Mouse (Mus musculus) heart, embryonic 10.5 days (tissue): ENCODE data around the gene A630089N07Rik. TPM values are rescaled to one million over a fixed set of nuclear protein-coding genes. Genes with fewer than 3 reads are reported as not detected.
"Not testable (repeated sequence)": the region's sequence is repeated elsewhere in the genome, so short reads cannot be mapped to it uniquely, and the experiment has no call there.

ENCODE experiments used
- DNase-seq: peaks from one replicate; pipeline ENCODE4 v3.0.0-alpha.2; 2017; ENCODE audit warnings: low spot score
- H3K27ac ChIP-seq: fragments of 300-500 bp; sonication (generic); 2 replicates; pipeline ENCODE4 v1.5.1; 2016; ENCODE audit warnings: mild to moderate bottlenecking
- H3K27me3 ChIP-seq: fragments of 300-500 bp; sonication (generic); 2 replicates; pipeline ENCODE4 v1.6.1; 2016; ENCODE audit warnings: mild to moderate bottlenecking; ENCODE audit not compliant: poor library complexity, insufficient read depth, severe bottlenecking
- H3K36me3 ChIP-seq: fragments of 300-500 bp; sonication (generic); 2 replicates; pipeline ENCODE4 v1.6.1; 2016; ENCODE audit warnings: mild to moderate bottlenecking, moderate library complexity
- H3K4me1 ChIP-seq: fragments of 300-500 bp; sonication (generic); 2 replicates; pipeline ENCODE4 v1.6.1; 2016; ENCODE audit warnings: mild to moderate bottlenecking
- H3K4me3 ChIP-seq: fragments of 300-500 bp; sonication (generic); 2 replicates; pipeline ENCODE4 v1.5.1; 2016; ENCODE audit warnings: mild to moderate bottlenecking, moderate library complexity
- H3K9me3 ChIP-seq: fragments of 300-500 bp; sonication (generic); 2 replicates; pipeline ENCODE4 v1.6.1; 2016; ENCODE audit warnings: mild to moderate bottlenecking, moderate library complexity
- WGBS: fragments of 180-500 bp; shearing (Covaris S2); methylation state at CpG from one replicate; pipeline ENCODE4 v1.1.7; 2016; 5-methylcytosine and 5-hydroxymethylcytosine counted together
- polyA plus RNA-seq: library from polyadenylated mRNA; unstranded; fragments of >200 nt; fragmentation: Nextera tagmentation; extraction: Ambion mirVana; gene quantifications from 2 replicates; pipeline ENCODE4 v1.2.1, GENCODE M21; 2016

A630089N07Rik gene
- polyA plus RNA-seq = 20.2 and 25.5 TPM in 2 replicates

GRCm38 (mm10) chr16:98081889-98082818 lies at the start of gene A630089N07Rik:
Gene A630089N07Rik (minus strand): TSS chr16:98082450.
- H3K27me3 ChIP-seq, H3K36me3 ChIP-seq, H3K9me3 ChIP-seq, H3K4me1 ChIP-seq: not testable (repeated sequence)
- under 1% methylated on average over 25 of the region's 25 CpGs for WGBS
- H3K4me3 ChIP-seq = peak within 1 kb of the TSS; percentile 78
- DNase-seq = peak; percentile 96
- peak within 1 kb of the TSS; percentile 87 for H3K27ac ChIP-seq

DNA sequence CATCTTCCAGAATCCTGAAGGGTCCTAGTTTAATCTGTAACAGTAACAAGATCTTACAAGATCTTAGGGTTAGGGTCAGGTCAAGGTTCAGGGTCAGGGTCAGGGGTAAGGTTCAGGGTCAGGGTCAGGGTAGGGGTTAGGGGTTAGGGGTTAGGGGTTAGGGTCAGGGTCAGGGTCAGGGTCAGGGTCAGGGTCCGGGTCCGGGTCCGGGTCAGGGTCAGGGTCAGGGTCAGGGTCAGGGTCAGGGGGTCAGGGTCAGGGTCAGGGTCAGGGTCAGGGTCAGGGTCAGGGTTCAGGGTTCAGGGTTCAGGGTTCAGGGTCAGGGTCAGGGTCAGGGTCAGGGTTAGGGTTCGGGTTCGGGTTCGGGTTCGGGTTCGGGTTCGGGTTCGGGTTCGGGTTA lies 24.9 kb upstream of the A630089N07Rik start:
- 95% methylated on average over 11 of the region's 11 CpGs for WGBS
- no peaks in the 10 kb centered on the region for H3K4me1 ChIP-seq
- peaks cover 4% of the 10 kb centered on the region; the same call in 1 of the 2 replicates for H3K9me3 ChIP-seq
- DNase-seq = peak; percentile 73
- H3K27me3 ChIP-seq = no peaks in the 10 kb centered on the region
- no peaks in the 10 kb centered on the region for H3K36me3 ChIP-seq
- H3K4me3 ChIP-seq = no peak overlapping the region
- H3K27ac ChIP-seq = no peak overlapping the region

- H3K4me1 ChIP-seq, H3K9me3 ChIP-seq, H3K27me3 ChIP-seq, H3K36me3 ChIP-seq: not testable (repeated sequence)
- peak overlapping the region; percentile 87 for H3K27ac ChIP-seq
- 2% methylated on average over 9 of the region's 9 CpGs for WGBS
- DNase-seq = peak; percentile 70
- peak overlapping the region; percentile 78 for H3K4me3 ChIP-seq
These were observed 731 bp downstream of the A630089N07Rik start for GRCm38 (mm10) chr16:98081550-98081888.

DNA sequence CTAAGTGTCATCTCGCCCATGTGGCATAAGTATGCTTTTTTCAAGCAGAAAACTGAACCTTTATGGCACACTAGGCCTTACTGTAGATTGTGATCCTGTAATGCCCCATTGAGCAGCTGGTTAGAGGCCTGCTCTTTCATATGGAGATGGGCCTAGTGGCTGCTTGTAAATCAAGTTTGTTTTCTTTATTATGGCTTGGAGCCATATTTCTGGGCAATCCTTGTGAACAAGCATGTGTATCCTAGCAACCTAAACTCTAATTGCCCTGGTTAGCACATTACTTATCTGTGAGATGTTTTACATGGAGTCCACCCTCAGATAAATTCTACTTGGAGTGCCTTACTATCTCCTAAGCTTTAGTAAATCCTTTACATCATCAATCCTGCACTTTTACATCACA lies 1.1 kb downstream of the A630089N07Rik start:
- not testable (repeated sequence) for H3K36me3 ChIP-seq, DNase-seq, H3K27ac ChIP-seq, H3K9me3 ChIP-seq, H3K27me3 ChIP-seq, H3K4me1 ChIP-seq
- peak overlapping the region; percentile 78 for H3K4me3 ChIP-seq
- WGBS = 69% methylated on average over 1 of the region's 1 CpGs

- WGBS = 90% methylated on average over 3 of the region's 3 CpGs
- H3K27me3 ChIP-seq, H3K4me1 ChIP-seq, DNase-seq, H3K4me3 ChIP-seq, H3K9me3 ChIP-seq, H3K27ac ChIP-seq: not testable (repeated sequence)
- H3K36me3 ChIP-seq = peaks cover 20% of the 10 kb centered on the region
These were observed 2.9 kb downstream of the A630089N07Rik start for GRCm38 (mm10) chr16:98079382-98079781.

GRCm38 (mm10) chr16:98041676-98042075 lies 40.6 kb downstream of the A630089N07Rik start:
- DNase-seq = no peak
- H3K4me3 ChIP-seq = no peak overlapping the region
- no peaks in the 10 kb centered on the region for H3K27me3 ChIP-seq
- 67% methylated on average over 2 of the region's 2 CpGs for WGBS
- peaks cover 25% of the 10 kb centered on the region; the same call in 1 of the 2 replicates for H3K36me3 ChIP-seq
- H3K9me3 ChIP-seq = no peaks in the 10 kb centered on the region
- H3K4me1 ChIP-seq = no peaks in the 10 kb centered on the region
- no peak overlapping the region for H3K27ac ChIP-seq

DNA sequence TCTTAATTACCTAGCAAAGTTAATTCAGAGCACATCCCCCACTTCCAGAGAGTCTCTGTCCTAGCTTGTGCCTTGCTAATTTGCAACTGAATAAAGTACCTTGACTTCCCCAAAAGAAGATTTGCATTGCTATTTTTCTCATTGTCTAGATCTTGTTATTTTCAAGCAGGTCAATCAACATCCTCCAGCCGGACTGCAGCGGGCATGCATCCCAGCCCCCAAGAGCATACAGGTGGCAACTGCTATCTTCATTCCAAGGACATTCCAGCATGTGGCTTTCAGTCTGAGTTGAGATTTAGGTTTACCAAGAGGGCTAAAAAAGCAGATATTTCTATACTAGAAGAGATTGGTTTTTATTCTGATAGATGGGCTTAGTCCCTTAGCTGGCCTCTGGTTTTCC lies 47.3 kb downstream of the A630089N07Rik start:
- H3K4me1 ChIP-seq, H3K4me3 ChIP-seq, H3K9me3 ChIP-seq, DNase-seq, H3K27me3 ChIP-seq, H3K27ac ChIP-seq: not testable (repeated sequence)
- peaks cover 22% of the 10 kb centered on the region for H3K36me3 ChIP-seq
- WGBS = 93% methylated on average over 2 of the region's 2 CpGs

DNA sequence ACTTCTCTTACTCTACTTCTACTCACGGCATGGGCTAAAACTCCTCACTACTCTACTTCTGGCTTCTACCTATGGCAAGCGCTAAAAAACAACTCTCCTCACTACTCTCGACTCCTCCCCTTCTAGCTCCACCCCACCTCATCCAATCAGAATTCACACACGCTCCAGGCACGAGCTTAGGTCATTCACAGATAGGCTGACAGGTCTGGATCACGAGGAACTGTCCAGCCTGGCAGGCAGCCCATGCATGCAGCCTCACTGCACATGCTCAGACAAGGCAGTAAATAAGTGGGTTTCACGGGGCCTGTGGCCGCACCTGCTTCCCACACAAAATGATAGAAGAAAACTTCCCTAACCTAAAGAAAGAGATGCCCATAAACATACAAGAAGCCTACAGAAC lies 56.1 kb downstream of the A630089N07Rik start:
- peaks cover 18% of the 10 kb centered on the region for H3K36me3 ChIP-seq
- not testable (repeated sequence) for H3K4me3 ChIP-seq, H3K4me1 ChIP-seq, DNase-seq, H3K27me3 ChIP-seq, H3K27ac ChIP-seq, H3K9me3 ChIP-seq
- 81% methylated on average over 8 of the region's 8 CpGs for WGBS

DNA sequence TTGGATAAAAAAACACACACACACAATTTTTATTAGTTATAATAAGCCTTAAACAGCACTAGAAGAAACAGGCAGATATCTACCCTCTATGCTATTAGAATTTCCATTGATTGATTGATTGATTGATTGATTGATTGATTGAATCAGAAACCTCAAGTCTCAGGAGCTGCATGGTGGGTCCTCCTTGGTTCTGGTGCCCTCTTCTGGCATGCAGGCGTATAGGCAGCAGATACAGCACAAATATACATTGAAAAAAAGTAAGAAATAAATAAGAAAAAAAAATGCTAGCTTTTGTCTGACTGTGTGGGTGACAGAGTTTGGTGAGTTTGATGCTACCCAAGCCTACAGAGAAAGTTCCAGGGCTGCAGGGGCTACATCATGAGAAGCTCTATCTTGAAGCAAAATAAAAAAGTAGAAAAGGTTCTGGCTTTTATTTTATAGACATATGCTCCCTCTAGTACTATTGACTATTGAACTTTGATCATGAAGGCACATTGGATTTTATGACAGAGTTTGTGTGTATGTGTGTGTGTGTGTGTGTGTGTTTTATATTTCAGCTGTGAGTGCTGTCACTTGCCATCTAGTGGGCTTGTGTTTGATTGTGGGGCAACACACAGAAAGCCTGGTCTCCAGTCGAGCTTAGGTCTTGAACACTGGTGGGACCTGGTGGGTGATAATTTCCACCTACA lies 59.4 kb downstream of the A630089N07Rik start:
- peaks cover 10% of the 10 kb centered on the region; the same call in 1 of the 2 replicates for H3K9me3 ChIP-seq
- no peak overlapping the region for H3K4me3 ChIP-seq
- 70% methylated on average over 2 of the region's 2 CpGs for WGBS
- peaks cover 34% of the 10 kb centered on the region for H3K36me3 ChIP-seq
- H3K4me1 ChIP-seq = no peaks in the 10 kb centered on the region
- no peaks in the 10 kb centered on the region for H3K27me3 ChIP-seq
- H3K27ac ChIP-seq = no peak overlapping the region
- no peak for DNase-seq

- H3K4me1 ChIP-seq = no peaks in the 10 kb centered on the region
- H3K27ac ChIP-seq = no peak overlapping the region
- peaks cover 16% of the 10 kb centered on the region; the same call in 1 of the 2 replicates for H3K9me3 ChIP-seq
- DNase-seq = no peak
- peaks cover 41% of the 10 kb centered on the region for H3K36me3 ChIP-seq
- H3K4me3 ChIP-seq = no peak overlapping the region
- 90% methylated on average over 3 of the region's 3 CpGs for WGBS
- no peaks in the 10 kb centered on the region for H3K27me3 ChIP-seq
These were observed 60.2 kb downstream of the A630089N07Rik start for GRCm38 (mm10) chr16:98022081-98022480.

DNA sequence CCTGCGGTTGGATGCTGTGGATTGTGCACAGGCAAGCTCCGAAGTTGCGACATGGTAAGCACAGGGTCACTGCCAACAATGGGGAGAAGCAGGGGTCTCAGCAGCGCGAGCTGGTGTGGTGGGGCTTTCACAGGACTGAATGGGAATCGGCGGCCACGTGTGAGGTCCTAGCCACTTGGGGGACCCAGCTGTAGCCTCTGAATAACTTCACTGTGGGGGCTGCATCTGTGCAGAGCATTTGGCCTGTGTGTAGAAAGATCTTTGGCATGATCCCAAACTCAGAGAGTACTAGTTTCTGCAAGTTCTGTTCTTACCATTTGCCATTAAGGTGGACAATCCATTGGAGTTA lies 84.9 kb downstream of the A630089N07Rik start:
- not testable (repeated sequence) for DNase-seq, H3K9me3 ChIP-seq, H3K27me3 ChIP-seq
- Histone ChIP-seq H3K4me3 (peak overlapping the region; percentile 66), H3K4me1 (peaks cover 16% of the 10 kb centered on the region), H3K27ac (peak overlapping the region; percentile 86), H3K36me3 (peaks cover 18% of the 10 kb centered on the region)
- WGBS = 0% methylated on average over 8 of the region's 8 CpGs

DNA sequence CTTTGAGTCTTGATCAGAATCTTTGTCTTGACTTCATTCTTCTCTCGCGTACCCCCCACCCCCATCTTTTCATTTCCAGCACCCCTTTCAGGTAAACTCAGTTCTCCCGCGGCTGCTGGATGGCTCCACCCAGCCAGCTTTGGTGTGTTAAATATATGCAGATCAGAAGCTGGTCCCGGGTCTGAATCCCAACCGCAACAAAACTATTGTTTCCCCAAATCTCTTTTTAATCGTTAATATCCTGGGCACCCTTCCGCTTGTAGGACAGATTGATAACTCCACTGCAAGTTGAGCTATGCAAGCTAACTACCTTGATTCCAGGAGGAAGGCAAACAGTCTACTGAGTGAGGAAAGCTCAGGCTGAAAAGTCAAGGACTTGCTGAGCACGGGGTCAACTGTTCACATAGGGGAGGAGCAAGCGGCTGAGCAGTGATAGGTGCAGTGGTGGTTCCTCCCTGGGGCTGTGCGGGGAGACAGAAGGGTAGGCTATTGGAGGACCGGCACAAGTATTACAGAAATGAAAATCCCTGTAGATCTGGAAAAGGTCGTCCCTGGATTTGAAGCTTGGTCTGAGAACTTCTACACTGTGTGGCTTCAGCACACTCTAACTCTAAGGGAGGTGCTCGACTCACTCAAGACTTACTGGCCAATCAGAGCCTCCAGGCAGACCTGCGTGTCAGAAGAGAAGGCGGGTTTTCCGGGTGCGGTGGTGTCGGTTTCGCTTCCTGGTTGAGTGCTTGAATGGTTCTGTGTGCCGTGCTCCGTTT lies 85.5 kb downstream of the A630089N07Rik start, which contains the start of gene B230307C23Rik:
B230307C23Rik (plus strand) TSS at position 700 of the 767 bp plus-strand sequence.
- H3K27ac ChIP-seq = peak within 1 kb of the TSS; percentile 86
- H3K27me3 ChIP-seq = no peaks in the 10 kb centered on the region
- H3K4me3 ChIP-seq = peak within 1 kb of the TSS; percentile 66
- WGBS = 2% methylated on average over 22 of the region's 22 CpGs
- H3K9me3 ChIP-seq = no peaks in the 10 kb centered on the region
- H3K36me3 ChIP-seq = peaks cover 14% of the 10 kb centered on the region
- peak; percentile 96 for DNase-seq
- H3K4me1 ChIP-seq = peaks cover 16% of the 10 kb centered on the region
